Mouse (Mus musculus) hindbrain, embryonic 10.5 days (tissue): ENCODE measurements around the gene Pitpnc1. TPM values are rescaled to one million over a fixed set of nuclear protein-coding genes. Genes with fewer than 3 reads are reported as not detected.

ENCODE experiments used
- DNase-seq: peaks from one replicate; pipeline ENCODE4 v3.0.0-alpha.2; 2017; ENCODE audit warnings: low spot score
- H3K27ac ChIP-seq: fragments of 300-500 bp; sonication (generic); 2 replicates; pipeline ENCODE4 v1.5.1; 2016; ENCODE audit warnings: mild to moderate bottlenecking, moderate library complexity
- H3K27me3 ChIP-seq: fragments of 300-500 bp; sonication (generic); 2 replicates; pipeline ENCODE4 v1.6.1; 2016; ENCODE audit warnings: mild to moderate bottlenecking; ENCODE audit not compliant: poor library complexity, insufficient read depth, severe bottlenecking
- H3K36me3 ChIP-seq: fragments of 300-500 bp; sonication (generic); 2 replicates; pipeline ENCODE4 v1.6.1; 2016; ENCODE audit warnings: mild to moderate bottlenecking, moderate library complexity
- H3K4me1 ChIP-seq: fragments of 300-500 bp; sonication (generic); replicated peaks from 2 replicates; pipeline ENCODE4 v1.6.1; 2016; ENCODE audit warnings: mild to moderate bottlenecking
- H3K4me3 ChIP-seq: fragments of 300-500 bp; sonication (generic); 2 replicates; pipeline ENCODE4 v1.5.1; 2016; ENCODE audit warnings: mild to moderate bottlenecking, moderate library complexity
- H3K9me3 ChIP-seq: fragments of 300-500 bp; sonication (generic); 2 replicates; pipeline ENCODE4 v1.6.1; 2016; ENCODE audit warnings: mild to moderate bottlenecking, moderate library complexity
- WGBS: fragments of 180-500 bp; shearing (Covaris S2); methylation state at CpG from one replicate; pipeline ENCODE4 v1.1.7; 2016; 5-methylcytosine and 5-hydroxymethylcytosine counted together
- polyA plus RNA-seq: library from polyadenylated mRNA; unstranded; fragments of >200 nt; fragmentation: Nextera tagmentation; extraction: Ambion mirVana; gene quantifications from 2 replicates; pipeline ENCODE4 v1.2.1, GENCODE M21; 2016

Gene Pitpnc1
- polyA plus RNA-seq, 1 experiment from 2014 or later, result 21.9 TPM

GRCm38 (mm10) chr11:107447349-107447748 is 23.1 kb downstream of the Pitpnc1 start:
- no peak for DNase-seq
- 0 out of 2 replicates have a peak, but pooled peaks cover 4% of the 10 kb centered on the region for H3K36me3 ChIP-seq
- 81% methylated on average over 5 of the region's 5 CpGs for WGBS
- no peaks in the 10 kb centered on the region for H3K27me3 ChIP-seq
- H3K4me1 ChIP-seq, result peaks cover 14% of the 10 kb centered on the region
- no peak overlapping the region for H3K27ac ChIP-seq
- no peak overlapping the region for H3K4me3 ChIP-seq
- H3K9me3 ChIP-seq, result no peaks in the 10 kb centered on the region

GRCm38 (mm10) chr11:107446650-107447049 is 23.8 kb downstream of the Pitpnc1 start:
- 87% methylated on average over 6 of the region's 6 CpGs for WGBS
- Histone ChIP-seq H3K36me3 (0 out of 2 replicates have a peak, but pooled peaks cover 4% of the 10 kb centered on the region), H3K27ac (no peak overlapping the region), H3K27me3 (no peaks in the 10 kb centered on the region), H3K4me3 (no peak overlapping the region), H3K4me1 (peaks cover 14% of the 10 kb centered on the region), H3K9me3 (no peaks in the 10 kb centered on the region)
- DNase-seq, result no peak

GRCm38 (mm10) chr11:107445683-107446082 is 24.8 kb downstream of the Pitpnc1 start:
- Histone ChIP-seq H3K9me3 (no peaks in the 10 kb centered on the region), H3K36me3 (no peaks in the 10 kb centered on the region), H3K27me3 (no peaks in the 10 kb centered on the region), H3K4me3 (no peak overlapping the region), H3K27ac (no peak overlapping the region), H3K4me1 (peaks cover 14% of the 10 kb centered on the region)
- WGBS, result 95% methylated on average over 3 of the region's 3 CpGs
- no peak for DNase-seq

GRCm38 (mm10) chr11:107443121-107444095 is 27.1 kb downstream of the Pitpnc1 start:
- Histone ChIP-seq H3K4me1 (peaks cover under 1% of the 10 kb centered on the region; the same call in 1 of the 2 replicates), H3K36me3 (no peaks in the 10 kb centered on the region), H3K27me3 (no peaks in the 10 kb centered on the region), H3K4me3 (no peak overlapping the region), H3K9me3 (no peaks in the 10 kb centered on the region), H3K27ac (no peak overlapping the region)
- 78% methylated on average over 12 of the region's 12 CpGs for WGBS
- DNase-seq, result no peak

- no peak for DNase-seq
- 37% methylated on average over 3 of the region's 3 CpGs for WGBS
- Histone ChIP-seq H3K27me3 (no peaks in the 10 kb centered on the region), H3K27ac (no peak overlapping the region), H3K4me1 (no peaks in the 10 kb centered on the region), H3K4me3 (no peak overlapping the region), H3K9me3 (no peaks in the 10 kb centered on the region), H3K36me3 (no peaks in the 10 kb centered on the region)
Observed at GRCm38 (mm10) chr11:107441050-107441449, 29.4 kb downstream of the Pitpnc1 start.

- H3K4me3 ChIP-seq, result no peak overlapping the region
- no peaks in the 10 kb centered on the region for H3K9me3 ChIP-seq
- DNase-seq, result no peak
- H3K4me1 ChIP-seq, result peaks cover 3% of the 10 kb centered on the region
- H3K27ac ChIP-seq, result no peak overlapping the region
- no peaks in the 10 kb centered on the region for H3K27me3 ChIP-seq
- H3K36me3 ChIP-seq, result no peaks in the 10 kb centered on the region
- 87% methylated on average over 3 of the region's 3 CpGs for WGBS
Observed at GRCm38 (mm10) chr11:107438140-107438539, 32.4 kb downstream of the Pitpnc1 start.

- H3K27me3 ChIP-seq, result no peaks in the 10 kb centered on the region
- no peak for DNase-seq
- no peak overlapping the region for H3K4me3 ChIP-seq
- no peak overlapping the region for H3K27ac ChIP-seq
- no peaks in the 10 kb centered on the region for H3K9me3 ChIP-seq
- 78% methylated on average over 4 of the region's 4 CpGs for WGBS
- H3K4me1 ChIP-seq, result peaks cover 7% of the 10 kb centered on the region
- no peaks in the 10 kb centered on the region for H3K36me3 ChIP-seq
Observed at GRCm38 (mm10) chr11:107437723-107438122, 32.8 kb downstream of the Pitpnc1 start.

- DNase-seq, result no peak
- Histone ChIP-seq H3K9me3 (no peaks in the 10 kb centered on the region), H3K27me3 (no peaks in the 10 kb centered on the region), H3K36me3 (no peaks in the 10 kb centered on the region), H3K27ac (no peak overlapping the region), H3K4me1 (peaks cover 16% of the 10 kb centered on the region), H3K4me3 (no peak overlapping the region)
- WGBS, result 89% methylated on average over 6 of the region's 6 CpGs
Observed at GRCm38 (mm10) chr11:107435776-107436449, 34.6 kb downstream of the Pitpnc1 start.

GRCm38 (mm10) chr11:107431197-107431965 is 39.1 kb downstream of the Pitpnc1 start:
- no peaks in the 10 kb centered on the region for H3K36me3 ChIP-seq
- DNase-seq, result no peak
- H3K27ac ChIP-seq, result no peak overlapping the region
- no peaks in the 10 kb centered on the region for H3K27me3 ChIP-seq
- H3K4me3 ChIP-seq, result no peak overlapping the region
- no peaks in the 10 kb centered on the region; the same call in 1 of the 2 replicates for H3K9me3 ChIP-seq
- H3K4me1 ChIP-seq, result peaks cover 16% of the 10 kb centered on the region
- 88% methylated on average over 7 of the region's 7 CpGs for WGBS

GRCm38 (mm10) chr11:107428011-107428410 is 42.5 kb downstream of the Pitpnc1 start:
- Histone ChIP-seq H3K4me1 (peaks cover 16% of the 10 kb centered on the region), H3K27me3 (no peaks in the 10 kb centered on the region), H3K36me3 (no peaks in the 10 kb centered on the region), H3K27ac (no peak overlapping the region), H3K9me3 (no peaks in the 10 kb centered on the region; the same call in 1 of the 2 replicates), H3K4me3 (no peak overlapping the region)
- DNase-seq, result no peak
- 93% methylated on average over 10 of the region's 10 CpGs for WGBS

- H3K27ac ChIP-seq, result no peak overlapping the region
Observed at GRCm38 (mm10) chr11:107424176-107424575, 46.3 kb downstream of the Pitpnc1 start.

GRCm38 (mm10) chr11:107422356-107422754 is 48.1 kb downstream of the Pitpnc1 start:
- Histone ChIP-seq H3K9me3 (no peaks in the 10 kb centered on the region), H3K27me3 (no peaks in the 10 kb centered on the region), H3K4me1 (peaks cover 8% of the 10 kb centered on the region), H3K4me3 (no peak overlapping the region), H3K27ac (no peak overlapping the region), H3K36me3 (no peaks in the 10 kb centered on the region)
- no peak for DNase-seq
- WGBS, result 87% methylated on average over 5 of the region's 5 CpGs

More at GRCm38 (mm10) chr11:107424176-107424575, 46.3 kb downstream of the Pitpnc1 start:
- Histone ChIP-seq H3K4me1 (peaks cover 7% of the 10 kb centered on the region; the same call in 1 of the 2 replicates), H3K4me3 (no peak overlapping the region), H3K27me3 (no peaks in the 10 kb centered on the region), H3K9me3 (no peaks in the 10 kb centered on the region; the same call in 1 of the 2 replicates), H3K36me3 (no peaks in the 10 kb centered on the region)
- DNase-seq, result no peak
- WGBS, result 91% methylated on average over 12 of the region's 12 CpGs
